Mouse (Mus musculus): ENCODE results near the gene Pcnt.

The Pcnt gene

DNA sequence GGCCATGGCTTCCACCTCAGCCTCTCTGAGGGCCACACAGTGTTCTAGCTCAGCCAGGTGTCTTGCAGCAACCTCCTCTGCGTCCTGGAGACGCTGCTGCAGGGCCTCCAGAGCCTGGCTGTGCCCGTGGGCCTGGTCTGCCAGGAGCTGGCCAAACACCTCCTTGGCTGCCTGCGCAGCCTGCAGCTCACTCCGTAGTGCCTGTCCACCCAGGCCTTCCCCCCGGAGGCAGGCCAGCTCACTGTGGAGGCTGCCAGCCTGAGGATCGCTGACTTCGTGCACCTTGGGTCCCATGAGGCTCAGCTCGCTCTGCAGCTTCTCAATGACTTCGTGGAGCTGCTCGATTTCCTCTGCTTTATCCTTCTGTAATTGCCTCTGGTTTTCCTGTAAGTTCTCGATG, 50.0 kb downstream of the Pcnt start:
- no peak for DNase-seq

DNA sequence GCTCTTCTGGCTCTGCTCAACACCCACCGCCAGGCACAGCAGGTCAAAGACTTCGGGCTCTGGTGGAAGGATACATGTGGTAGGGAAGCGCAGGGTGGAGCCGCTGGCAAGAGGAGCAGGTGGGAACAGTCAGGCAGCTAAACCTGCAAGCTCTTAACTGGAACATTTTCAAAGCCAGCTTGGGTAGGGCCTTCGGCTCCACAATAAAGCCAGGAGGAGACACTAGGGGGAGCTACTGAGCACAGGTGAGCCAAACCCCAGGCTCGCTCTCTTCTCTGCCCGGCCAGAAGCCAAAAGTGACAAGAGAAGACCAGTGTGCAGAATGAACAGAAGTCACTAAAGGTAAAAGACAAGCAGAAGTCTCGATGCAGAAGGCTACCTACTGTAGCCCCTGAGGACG, 50.8 kb downstream of the Pcnt start:
- peak; percentile 31 for DNase-seq

DNA sequence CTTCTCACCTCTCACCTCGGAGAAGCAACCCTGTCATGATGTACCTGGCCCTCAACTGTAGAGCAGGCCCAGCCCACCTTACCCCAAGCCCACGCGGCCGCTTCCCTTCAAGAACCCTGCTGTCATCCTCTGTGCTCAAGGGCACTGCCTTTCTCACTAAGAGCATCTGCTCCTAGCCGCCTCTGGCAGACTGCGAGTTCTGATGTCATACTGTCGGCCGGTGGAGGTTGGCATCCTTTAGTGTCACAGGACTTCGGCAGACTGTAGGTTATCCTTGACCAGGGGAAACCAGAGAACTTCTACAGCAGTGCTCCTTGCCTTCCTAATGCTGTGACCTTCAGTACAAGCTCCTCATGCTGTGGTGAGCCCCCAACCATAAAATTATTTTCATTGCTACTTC, 51.4 kb downstream of the Pcnt start:
- DNase-seq = no peak

DNA sequence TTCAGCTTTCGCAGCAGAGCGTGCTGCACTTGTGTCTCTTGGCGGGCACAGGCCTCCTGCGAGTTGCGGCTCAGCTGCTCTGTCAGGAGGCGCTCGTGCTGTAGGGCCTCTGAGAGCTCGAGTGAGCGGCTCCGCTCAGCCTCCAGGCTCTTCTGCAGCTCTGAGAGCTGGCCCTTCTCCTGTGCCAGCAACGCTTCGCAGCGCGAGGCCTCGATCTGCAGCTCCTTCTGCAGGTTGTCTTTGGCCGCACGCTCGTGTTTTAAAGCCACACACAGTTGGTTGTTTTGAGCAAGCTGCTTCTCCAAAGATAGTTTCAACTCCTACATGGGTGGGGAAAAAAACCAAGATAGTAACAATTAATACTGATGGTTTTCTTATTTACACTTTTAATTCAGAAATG, 67.6 kb downstream of the Pcnt start:
- DNase-seq = no peak

DNA sequence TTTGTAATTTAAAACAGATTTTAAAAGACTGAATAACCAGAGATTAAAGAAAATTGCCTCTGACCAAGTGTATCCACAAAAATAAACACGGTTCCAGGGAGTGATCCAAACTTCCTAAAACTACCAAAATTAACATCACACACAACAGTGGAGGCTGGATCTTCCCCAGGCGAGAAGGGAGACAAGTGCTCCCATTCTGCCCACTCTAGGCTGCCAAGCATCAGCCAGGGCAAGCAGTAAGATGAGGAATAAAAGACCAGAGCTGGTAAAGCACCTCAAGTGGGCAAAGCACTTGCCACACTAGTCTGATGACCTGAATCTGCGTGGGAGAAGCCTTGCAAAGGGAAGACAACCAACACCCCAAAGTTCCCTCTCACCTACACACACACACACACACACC, 70.8 kb downstream of the Pcnt start:
- no peak for DNase-seq

DNA sequence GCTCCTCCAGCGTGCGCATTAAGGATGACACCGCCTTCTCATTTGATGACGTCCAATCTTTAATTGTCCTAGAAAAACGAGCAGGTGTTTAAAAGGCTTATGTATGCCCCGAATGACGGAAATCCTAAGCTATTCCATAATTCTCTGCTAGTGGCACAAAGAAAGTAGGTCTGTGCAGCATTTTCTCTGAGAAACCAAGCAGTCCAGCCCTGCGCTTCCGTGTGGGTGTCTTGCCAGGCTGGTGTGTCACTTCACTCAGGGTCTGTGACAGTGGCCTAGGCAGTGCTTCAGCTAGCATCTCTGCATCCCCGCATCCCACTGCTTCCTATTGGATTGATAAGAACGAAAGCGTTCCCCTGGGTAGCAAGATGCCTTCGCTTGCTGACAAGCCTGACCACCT, 73.8 kb downstream of the Pcnt start:
- DNase-seq = no peak

DNA sequence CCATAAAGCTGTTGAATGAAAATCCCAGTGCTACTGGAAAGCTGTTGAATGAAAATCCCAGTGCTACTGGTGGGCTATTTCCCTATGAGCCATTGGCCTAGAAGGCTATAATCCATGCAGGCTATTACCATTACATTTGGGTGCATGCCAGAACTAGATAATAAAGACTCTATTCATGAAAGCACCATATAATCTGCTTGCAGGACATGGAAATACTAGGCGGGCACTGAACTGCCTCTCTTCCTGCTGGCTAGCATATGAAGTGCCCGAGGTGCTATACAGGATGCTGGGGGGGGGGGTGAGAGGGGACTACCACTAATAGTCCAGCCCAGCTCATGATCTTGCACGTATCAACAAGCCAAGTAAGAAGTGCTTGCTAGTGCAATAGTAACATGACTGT, 79.4 kb downstream of the Pcnt start:
- no peak for DNase-seq

DNA sequence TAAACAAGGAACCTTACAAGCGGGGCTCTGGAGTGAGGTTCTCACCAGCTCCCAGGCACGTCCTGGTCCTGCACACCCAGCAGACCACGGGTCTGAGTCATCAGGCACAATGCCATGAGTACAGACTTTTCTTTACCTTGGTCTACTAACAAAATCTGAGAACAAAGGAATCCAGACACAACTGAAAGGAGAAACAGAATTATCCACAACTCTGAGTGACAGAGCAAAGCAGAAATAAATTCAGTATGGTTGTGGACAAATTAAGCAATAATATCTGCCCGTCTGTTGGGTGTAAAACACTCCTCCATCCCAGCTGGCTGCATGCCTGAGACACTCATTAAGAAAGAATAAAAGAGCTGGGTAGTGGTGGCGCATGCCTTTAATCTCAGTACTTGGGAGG, 84.1 kb downstream of the Pcnt start:
- DNase-seq = peak; percentile 22

DNA sequence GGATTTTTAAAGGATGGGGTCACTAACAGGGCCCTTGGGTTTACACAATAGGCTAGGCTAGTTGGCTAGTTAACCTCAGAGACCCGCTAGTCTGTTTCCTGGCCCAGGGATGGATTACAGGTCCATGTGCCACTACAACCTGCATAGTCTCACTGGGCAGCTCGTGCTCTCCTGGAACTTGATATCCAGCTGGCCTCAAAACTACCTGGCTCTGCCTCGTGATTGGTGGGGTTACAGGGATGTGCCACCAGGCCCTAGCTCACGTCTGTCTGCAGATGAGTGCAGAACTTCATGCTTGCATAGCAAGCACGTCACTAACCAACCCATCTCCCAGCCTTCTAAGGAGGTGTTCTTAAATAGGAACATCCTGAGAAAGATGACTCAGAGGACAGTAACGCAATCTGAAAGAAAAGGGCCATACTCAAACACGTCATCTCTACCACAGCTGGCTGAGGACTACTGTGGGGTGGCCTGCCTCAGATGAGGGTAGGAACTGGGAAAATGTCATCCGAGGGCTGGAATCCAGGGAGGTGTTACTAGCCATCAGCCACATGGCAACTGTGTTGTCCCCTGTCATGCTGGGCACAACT, 85.2 kb downstream of the Pcnt start:
- DNase-seq = no peak

DNA sequence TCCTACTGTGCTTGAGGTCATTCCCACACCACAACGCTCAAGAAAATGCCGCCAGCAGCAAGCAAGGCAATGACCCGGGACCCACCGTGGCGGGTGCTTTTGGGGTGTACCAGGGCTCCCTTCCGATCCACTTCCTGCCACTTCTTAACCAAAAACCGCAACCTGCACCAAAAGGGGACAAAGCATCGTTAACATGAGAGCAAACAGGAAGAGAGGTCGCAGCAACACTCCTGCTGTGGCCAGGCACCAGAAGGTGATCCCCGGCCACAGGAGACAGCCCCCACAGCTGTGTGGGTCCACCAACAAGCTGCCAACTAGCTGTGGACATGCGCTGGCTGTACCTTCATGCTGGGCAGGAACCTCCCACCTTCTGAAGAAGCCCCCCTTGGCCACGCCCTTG, 87.6 kb downstream of the Pcnt start:
- no peak for DNase-seq

DNA sequence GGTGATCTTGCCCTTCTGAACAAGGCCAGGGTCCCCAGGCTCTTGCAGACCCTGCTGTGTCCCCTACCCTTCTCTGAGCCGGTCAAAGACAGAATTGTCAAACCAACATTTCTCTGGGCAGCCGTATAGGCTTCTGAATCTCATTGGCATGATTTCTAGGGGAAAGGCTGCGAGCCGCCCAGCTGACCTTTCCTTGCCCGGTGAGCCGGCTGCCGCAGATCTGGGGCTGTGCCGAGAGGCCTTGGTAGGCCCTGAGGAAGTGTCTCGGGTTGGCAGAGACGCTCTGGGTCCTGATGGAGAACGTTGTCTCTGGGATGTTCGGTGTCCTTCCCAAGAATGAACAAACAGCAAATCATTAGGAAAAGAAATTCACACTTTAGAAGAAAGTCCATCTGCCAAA, 88.6 kb downstream of the Pcnt start:
- DNase-seq = no peak

DNA sequence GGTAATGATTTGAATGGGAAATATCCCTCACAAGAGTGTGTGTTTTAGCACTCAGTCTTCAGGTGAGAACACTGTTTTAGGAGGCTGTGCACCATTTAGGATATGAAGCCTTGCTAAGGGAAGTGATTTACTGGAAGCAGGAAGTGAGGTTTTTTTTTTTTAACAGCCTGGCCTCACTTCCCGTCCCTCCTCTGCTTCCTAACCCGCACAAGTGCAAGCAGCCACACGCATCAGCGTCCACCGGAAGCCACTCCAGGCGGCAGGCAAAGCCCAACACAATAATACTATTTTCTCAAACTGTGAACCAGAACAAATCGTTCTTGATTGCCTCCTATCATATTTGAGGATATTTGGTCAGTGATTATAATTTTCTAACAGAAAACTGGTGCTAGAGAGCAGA, 90.6 kb downstream of the Pcnt start:
- DNase-seq = no peak

DNA sequence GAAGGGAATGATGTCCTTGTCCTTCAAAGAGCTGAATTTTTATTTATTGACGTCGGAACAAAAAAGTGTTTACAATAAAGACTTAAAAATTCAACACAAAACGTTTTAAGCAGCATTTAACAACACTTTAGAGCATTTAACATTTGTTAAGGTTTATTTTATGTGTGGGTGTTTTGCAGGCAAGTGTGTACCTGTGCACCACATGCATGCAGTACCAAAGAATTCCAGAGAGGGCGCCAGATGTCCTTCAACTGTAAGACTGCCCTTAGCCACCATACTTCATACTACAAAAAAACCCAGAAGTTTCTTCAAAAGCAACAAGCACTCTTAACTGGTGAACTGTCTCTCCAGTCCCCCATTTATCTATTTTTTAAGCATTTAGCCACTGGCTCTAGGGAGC, 96.0 kb downstream of the Pcnt start:
- peak; percentile 77 for DNase-seq

DNA sequence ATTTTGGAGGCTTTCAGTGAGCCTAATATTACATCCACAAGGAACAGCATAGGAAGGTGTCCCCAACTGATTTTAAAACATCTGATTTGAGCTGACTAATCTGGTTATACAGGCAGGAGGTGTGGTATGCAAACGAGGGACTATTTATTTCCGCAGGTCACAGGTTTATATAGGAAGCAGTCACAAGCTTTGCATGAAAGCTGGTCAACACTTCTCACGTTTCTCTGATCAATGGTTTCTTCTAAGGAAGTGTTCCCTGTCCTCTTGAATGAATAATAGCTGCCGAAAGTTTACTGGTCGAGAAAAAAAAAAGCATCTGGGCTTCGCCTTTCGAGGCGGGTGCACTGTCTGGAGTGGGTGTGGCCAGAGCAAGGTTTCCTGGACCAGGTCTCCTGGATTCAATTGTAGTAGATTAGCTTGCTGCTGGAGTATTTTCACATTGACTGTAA, 96.5 kb downstream of the Pcnt start:
- DNase-seq = peak; percentile 29

DNA sequence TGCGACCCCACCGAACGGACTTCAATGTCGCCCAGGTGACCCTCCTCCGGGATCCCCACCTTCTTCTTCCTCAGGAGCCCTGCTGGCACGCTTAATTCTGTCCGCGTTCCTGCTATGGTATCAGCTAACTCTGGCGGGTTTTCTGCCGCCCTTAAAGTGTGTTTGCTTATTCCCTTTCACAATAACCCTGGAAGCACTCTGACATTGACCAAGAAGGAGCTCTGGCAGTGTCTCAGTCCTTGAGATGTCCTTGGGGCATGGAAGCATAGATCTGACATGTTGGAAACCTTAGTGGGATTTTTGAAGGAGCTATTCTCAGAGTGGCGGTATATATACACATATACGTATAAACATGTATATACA, 97.1 kb downstream of the Pcnt start:
- DNase-seq = no peak

DNA sequence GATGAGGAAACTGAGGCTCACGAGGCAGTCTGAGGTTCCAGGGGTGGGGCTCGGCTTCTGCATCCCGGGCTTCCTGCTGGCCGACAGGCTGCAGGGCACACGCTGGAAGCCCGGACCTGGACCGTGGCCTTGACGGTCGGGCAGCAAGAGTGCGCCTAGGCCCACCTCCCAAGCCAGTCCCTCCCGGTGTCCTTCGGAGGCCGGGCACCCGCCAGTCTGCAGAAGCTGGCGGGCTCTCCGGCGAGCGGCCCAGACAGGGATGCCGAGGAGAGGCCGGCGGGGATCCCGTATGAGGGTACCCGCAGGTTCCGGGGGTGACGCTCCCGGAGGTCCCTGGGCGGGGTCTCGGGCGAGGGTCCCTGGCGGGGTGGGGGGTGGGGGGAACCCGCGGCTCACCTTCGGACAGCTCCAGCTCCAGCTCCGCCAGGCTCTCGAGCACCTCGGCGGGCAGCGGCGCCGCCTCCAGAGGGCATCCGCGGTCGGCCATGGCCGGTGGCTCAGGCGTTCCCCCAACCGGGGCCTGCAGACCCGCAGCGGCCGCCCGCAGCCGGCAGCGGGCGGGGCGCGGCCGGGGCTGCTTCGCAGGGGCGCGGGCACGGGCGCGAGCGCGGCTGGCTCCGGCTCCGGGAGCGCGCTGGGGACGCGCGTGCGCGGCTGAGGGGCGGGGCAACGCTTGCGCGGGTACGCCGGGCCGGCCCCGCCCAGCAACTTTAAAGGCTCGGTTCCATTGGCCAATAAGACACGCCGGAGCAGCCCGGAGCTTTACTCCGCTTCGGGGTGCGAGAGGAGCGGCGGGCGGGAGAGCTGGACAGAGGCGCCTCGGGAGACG, 97.7 kb downstream of the Pcnt start, which contains the start of gene Dip2a:
Gene Dip2a, minus strand, starts transcription at position 581 of the 829 bp plus-strand sequence.
- DNase-seq = peak; percentile 96

DNA sequence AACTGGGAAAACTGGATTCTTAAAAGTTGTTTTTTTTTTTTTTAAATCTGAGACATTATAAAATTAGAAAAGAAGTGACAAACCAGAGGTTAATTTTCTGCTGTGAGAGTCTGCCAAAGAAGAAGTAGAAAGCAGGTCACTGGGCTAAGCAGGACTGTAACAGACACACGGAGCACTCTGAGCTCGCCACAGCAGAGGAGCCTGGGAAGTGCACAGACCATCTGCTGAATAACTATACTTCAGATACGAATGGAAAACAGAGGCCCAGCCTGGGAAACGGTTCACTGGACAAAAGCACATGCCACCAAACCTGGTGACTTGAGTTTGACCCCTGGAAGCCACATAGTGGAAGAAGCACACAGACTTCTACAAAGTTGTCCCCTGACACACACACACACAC, 108.2 kb downstream of the Pcnt start:
- DNase-seq = no peak

DNA sequence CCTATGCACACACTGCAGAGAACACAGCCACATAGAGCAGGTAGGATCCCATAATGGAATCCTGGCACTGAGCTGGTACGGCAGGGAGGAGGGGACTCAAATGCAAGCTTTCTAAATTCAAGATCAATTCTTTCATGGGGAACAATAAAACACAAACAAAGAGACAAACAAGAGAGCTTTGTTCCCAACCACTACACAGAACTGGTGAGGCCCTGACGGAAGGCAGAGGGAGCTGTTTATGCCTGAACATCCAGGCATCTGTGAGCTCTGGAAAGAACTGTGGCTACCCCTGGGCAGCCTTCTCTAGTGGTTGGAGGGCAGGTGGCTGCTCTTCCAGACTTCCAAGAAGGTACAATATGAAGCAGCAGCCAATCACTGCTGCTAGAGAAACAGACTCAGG, 110.5 kb downstream of the Pcnt start:
- no peak for DNase-seq

DNA sequence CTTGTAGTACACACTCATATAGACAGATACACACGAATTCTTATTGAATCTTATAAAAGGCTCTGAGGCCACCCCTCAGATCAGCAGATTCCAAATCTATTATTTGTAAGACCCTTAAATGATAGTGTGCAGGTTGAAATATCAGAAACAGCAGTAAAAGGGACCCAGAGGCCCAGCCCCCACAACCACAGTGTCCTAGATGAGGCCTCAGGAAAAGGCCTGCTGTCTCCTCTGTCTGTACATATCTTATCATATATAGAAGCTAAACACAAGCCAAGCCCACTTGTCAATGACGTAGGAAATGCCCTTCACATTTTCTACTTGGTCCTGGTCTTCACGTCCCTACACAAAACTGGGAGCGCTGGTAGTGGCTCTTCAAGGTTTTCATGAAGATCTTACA, 113.5 kb downstream of the Pcnt start:
- DNase-seq = no peak

DNA sequence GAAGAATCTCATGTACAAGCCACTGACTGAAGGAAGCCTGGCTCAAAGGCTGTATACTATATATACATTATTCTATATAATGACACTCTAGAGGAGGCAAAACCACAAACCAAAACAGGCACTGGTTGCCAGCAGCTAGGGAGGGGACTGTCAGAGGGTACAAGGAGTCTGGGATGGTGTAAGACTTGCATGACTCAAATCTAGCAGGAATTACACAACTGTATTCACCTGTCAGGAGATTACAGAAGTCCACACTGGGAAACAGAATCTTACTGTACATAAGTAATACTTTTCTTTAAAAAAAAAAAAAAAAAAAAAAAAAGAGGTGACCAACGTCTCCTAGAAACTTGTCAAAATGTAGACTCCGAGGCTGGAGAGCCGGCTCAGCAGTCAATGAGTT, 114.0 kb downstream of the Pcnt start:
- no peak for DNase-seq

DNA sequence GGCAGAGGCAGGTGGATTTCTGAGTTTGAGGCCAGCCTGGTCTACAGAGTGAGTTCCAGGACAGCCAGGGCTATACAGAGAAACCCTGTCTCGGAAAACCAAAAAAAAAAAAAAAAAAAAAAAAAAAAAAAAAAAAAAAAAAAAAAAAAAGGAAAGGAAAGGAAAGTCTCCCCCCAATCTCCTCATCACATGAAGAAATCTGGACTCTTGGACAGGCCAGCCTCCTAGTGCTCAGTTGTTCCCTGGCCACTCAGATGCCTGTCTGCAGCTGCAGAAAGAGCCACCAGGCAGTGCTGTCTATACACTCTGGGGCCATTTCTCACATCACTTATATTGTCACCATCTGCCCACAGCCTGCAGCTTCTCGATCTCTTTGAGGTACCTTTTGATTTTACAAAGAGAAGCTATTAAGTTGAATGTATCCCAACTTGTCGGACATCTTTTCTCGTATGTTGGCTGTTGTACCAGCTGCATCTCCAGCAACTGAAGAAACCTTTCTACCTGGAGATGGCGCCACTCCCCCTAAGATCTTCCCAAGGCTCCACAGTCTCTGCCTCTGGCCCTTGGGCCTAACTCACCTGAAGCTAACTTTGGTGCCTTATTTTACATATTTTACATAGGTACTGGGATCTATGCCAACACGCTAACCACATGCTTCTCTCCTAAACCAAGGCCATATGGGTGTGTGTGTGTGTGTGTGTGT, 116.1 kb downstream of the Pcnt start:
- DNase-seq = peak; percentile 58

DNA sequence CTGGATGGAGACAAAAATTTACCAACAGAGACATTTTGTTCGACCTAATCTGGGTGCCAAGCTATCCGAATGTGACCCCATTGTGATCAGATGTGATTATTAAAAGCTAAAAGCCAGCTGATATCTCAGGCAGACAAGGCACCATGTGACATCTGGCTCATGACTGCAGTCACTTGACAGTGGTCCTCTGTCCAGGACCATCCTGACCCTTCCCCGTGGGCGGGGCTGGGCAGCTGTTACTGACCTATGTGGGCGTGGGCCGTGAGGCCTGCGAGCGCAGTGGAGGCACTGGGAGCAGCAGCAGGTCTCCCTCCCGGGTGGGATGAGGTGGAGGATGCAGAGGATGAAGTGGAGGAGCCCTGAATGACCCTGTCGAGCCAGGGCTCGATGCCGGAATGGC, 125.0 kb downstream of the Pcnt start:
- no peak for DNase-seq

DNA sequence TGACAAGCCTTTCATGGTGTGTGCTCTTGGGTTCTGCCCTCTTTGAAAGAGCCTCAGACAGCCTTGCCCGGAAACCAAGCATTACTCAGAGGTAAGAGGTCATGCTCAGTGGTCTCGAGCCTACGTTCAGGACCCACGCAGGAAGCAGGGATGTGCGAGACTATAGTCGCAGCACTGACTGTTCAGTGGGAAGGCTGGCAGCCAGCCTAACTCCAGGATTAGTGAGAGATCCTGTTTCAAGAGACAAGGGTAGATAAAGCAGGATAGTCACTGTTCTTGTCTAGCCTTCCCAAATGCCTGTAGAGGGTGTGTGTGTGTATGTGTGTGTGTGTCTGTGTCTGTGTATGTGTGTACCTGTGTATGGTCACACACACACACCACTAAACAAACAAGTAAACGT, 126.4 kb downstream of the Pcnt start:
- DNase-seq = no peak

DNA sequence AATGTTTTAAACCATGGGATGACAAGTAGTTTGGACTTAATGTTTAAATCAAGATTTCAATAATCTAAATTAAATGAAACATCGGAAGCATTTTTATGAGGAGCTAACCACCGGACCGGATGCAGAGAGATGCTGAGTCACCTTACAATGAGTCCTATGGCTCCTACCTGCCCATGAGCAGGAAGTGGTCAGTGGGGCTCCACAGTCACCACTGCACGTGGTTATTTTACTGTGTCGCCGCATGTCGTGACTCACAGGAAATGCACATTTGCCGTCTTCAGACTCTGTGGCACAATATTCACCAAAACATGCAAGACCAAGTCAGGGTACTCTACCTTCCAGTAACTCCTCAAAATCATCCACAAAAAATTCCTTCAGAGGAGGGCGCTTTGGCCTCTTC, 135.8 kb downstream of the Pcnt start:
- no peak for DNase-seq

Data from lung, postnatal 10 days (tissue).